Mouse (Mus musculus): ENCODE data around the gene Ttc23.

DNA sequence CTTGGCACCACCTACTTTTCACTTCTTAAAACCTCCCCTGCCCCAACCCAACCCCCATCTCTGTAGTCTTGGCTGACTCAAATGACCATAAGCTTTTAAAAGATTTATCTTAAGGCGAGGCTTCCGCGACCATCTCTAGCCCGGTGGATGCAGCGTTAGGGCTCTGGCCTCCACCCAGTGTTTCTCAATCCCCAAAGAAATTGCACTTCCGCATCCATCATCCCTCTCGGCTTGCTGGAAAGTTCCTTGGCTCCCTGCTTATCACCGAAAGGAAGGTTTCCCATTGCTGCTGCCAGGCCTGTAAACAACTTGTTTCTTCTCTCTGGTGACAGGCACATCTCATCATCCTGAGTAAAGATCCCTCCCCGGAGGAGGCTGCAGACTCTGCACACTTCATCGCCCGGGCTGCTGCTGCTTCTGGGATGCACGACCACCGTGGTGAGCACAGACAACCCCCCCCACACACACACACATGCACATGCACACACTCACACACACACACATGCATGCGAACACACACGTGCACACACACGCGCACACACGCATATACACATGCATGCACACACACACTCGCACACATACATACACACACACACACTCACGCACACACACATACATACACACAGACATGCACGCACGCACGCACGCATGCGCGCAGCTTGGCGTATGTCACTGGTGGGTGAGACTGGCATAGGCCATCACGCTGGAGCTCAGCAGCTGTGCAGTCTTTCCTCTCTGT, 50.9 kb downstream of the Ttc23 start:
- TF ChIP-seq ZNF384 (IDR thresholded peaks at IDR 0.05; ENCODE audit: low read depth, low read length) (no peak), ZC3H11A (IDR thresholded peaks at IDR 0.05; ENCODE audit: borderline replicate concordance, low read depth, low read length) (no peak), MAFK (IDR thresholded peaks at IDR 0.05; ENCODE audit: insufficient read depth, low read depth, low read length) (no peak), CHD2 (IDR thresholded peaks at IDR 0.05; ENCODE audit: low read depth, low read length) (no peak), HCFC1 (IDR thresholded peaks at IDR 0.05; ENCODE audit: borderline replicate concordance, insufficient read depth, low read length) (no peak)

Data from ES-E14 (cell line).